Mouse (Mus musculus) layer of hippocampus, postnatal 36 days (tissue): ENCODE results near the gene Hoxa11. TPM values are rescaled to one million over a fixed set of nuclear protein-coding genes. Genes with fewer than 3 reads are reported as not detected.

Experiments
- DNase-seq, 2 experiments: peaks; one replicate each; pipeline ENCODE4 v3.0.0; 2022
- total RNA-seq, 2 experiments: library from RNA; stranded (reverse); gene quantifications; 2 replicates each; pipeline ENCODE4 v1.2.3; 2021

Hoxa11 gene
- total RNA-seq, 2 experiments from 2014 or later = not detected

DNA sequence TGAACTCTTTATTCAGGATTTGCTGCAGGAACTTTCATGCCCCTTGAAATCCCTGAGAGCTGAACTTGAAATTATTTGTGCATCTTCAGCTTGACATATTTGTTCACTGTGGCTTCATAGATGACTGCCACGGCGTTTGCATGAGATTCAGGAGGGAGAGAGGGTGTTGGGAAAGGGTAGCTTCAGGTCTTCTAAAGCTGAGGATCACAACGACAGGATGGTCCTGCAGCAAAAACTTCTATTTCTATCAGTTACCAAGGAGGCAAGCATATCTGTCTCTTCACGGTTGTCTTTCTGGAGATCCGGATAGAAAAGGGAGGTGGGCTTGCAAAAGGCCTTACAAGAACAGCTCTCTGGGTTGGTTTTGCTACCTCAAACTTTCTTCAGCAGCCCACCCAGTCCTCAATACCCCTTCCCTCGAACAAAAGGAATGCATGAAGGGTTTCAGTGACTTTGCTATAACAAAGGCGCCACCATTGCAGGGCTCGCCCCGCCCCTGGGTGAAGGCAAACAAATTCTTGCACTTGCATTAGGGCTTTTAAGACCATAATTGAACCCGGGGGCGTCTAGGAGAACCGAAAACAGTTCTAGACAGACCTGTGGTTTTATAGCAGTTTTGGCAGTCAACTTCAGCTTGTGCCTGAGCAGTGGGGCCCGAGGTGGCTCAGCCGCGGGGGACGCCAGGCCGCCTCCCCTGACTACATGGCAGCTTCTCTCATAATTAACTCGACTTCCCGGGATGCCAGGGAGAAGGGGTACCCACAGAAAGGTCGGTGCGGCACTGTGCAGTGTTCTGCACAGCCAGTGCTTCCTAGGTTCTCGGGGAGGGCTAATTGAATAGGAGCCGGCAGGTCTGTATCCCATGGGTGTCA is 2.4 kb upstream of the Hoxa11 start:
- DNase-seq = no peak

DNA sequence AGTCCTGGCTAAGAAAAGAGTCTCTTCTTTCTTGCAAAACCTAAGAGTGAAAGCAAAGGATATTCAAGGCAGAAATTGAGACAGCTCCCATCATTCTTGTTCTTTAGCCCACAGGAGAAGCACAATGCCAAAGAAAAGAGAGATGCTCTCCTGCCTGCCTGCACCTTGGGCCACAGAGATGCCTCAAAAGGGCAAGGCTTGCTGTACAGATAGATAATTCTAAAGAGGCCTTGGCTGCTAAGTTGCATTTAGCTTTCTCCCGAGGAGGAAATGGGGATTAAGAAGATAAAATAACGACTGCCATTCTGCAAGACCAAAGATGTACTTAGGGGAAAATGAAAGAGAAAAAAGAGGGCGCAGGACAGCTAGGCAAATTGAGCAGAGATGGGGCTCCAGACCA is 1.3 kb upstream of the Hoxa11 start:
- no peak for DNase-seq

DNA sequence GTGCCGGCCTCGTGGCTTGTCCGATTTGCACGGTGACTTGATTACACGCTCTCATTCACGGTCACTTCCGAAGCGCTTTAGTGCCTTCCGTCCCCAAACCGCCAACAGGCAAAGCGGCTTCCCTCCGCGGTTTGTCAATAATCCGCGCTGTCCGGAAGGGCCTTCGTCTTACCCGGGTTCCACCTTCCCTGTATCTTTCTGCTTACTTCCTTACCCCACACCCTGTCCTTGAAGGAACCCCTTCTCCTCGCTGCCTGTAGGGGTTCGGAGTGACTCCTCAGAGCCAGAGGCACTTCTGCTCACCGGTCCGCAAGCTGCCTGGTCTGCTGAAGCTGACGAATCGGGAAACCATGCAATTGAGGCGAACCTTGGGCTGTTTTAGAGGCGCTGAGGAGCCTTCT is 793 bp upstream of the Hoxa11 start:
- DNase-seq = no peak

DNA sequence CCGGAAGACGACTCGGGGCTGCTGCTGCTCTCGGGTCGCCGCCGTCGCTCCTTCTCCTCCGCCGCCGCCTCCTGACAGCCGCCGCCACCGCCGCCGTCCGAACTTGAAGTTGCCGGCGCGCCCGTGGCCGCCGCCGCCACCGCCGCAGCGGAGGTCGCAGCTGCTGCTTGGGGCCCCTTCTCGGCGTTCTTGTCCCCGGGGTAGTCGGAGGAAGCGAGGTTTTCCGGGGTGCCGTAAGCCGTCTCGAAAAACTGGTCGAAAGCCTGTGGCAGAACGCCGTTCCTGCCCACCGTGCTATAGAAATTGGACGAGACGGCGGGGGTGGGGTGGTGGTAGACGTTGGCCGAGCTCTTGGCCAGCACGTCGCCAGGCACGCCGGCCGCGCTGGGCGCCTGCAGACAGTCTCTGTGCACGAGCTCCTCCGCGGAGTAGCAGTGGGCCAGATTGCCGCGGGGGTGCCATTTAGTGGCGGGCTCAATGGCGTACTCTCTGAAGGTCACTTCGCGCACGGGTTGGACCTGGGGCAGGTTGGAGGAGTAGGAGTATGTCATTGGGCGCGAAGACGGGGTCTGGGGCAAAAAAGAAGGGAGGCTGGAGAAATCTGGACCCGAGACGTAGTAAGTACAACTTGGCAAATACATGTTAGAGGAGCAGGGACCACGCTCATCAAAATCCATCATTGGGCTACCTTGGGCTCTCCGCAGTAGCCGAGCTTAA is 412 bp downstream of the Hoxa11 start:
- no peak for DNase-seq

DNA sequence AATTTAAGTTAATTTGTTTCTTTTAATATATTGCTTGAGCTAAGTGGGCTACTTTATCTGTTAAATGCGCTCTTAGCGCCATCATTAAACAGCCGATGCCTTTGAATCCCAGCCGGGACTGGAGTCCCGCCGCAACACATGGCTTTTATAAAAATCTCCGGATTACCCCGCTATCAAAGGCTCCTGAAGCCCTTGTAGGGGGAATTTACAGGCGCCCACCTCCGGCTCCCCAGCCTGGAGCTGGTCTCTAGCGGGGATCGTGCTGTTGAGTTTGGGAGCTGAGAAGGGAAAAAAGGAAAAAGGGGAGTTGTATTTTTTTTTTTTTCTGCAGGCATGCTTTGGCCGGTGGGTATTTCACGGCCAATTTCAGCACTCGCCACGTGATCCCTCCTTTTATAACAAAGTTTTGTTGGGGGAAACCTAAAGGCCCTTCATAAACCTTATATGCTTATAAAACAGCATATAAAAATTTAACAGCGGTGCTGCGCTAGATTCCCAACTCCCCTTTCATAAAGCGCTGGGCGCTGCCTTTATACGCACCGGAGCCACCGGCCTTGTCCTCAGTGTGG is 1.1 kb downstream of the Hoxa11 start:
- no peak for DNase-seq

DNA sequence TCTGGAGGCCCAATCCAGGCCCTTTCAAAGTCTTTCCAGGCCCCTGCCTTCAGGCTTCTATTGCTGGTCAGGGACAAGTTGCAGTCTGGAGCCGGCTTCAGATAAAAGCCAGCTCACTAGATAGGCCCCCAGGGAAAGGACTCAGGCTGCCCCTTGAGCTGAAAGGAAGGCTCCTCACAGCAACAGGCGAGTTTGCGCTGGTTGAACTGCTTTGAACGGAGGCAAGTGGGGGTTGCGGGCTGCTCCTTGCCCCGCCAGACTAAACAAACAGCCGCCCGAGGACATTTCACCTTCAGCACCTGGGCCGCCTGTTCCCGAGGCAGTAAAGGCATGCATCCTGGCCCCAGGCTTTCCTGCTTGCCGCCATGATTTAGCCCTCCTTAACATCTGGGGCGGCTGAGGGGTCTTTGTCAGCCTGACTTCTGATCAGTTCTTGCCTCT is 1.9 kb downstream of the Hoxa11 start:
- no peak for DNase-seq

DNA sequence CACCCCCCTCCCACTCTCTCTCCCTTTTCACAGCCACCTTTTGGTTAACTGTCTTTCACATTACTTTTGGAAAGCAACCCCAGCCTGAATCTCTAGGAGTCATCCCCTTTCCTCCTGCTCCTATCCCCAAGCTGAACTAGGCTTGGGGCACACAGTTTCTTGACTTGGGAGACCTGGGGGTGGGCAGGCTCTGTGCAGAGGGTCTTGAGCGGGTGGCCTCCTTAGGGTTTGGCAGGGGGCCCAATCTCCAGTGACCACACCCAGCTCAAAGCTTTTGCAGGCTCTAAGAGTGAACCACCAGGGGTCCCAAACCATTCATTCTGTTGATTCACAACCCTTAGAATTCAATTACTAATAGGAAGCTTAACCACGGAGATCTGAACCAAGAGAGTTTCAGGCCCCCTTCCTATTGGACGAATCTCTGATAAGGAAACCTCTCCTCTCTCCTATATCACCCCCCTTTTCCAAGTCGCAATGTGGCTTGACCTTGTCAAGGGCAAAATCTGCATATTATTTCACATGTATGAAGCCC is 2.7 kb downstream of the Hoxa11 start:
- no peak for DNase-seq

DNA sequence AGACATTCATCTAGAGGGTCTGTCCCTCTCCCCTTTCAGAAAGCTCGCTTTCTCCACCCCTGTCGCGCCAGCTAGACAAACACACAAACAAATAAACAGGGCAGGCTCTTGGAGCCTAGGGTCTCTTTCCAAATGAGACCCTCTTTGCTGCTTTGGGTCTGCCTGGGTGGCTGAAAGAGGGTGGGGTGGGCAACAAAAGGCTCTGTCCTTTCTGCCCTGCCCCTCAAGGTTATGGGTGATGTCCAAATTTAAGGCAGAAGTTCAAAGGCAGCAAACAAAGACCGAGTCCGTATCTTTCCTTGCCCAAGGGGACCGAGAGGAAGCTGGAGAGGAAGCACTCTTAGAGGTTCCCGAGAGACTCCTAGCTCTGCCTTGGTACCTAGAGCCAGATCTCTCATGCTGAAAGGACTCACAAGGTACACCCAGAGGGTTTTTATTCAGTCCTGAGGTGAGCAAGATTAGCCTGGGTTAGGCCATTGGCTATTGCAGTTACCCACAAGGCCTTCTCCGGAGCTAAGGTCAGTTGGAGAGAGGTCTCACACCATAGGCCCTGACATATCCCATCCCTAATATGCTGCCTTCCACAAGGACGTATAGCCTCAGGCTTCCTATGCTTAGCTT is 4.5 kb downstream of the Hoxa11 start:
- no peak for DNase-seq

DNA sequence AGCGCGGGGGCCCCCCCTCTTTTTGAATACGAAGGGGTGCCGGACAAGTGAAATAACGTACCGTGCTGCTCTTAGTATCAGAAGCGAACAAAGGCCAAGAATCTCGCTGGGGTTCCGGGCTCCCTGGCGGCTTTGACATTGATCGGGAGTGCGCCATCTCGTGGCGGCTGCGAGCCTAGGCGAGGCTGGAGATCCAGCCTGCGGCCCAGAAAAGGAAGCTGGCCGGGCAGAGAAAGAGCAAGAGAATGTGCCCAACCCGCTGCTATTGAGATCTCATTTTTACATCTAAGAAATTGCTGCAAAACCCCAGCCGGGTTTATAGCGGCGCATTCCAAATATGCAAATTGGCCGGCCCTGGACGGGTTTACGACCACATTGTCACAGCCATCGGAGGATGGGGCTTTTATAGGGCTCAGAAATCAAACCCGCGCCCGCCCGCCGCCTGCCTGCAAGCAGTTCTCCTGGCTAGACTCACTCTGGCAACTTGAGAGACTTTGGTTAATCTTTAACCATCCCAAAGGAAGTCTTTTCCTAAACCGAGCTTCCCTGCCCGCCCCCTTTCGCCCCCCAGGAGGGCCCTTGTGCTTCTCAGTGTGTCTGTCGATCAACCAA is 5.1 kb downstream of the Hoxa11 start, which contains the start of gene Hoxa10:
Hoxa10 (minus strand) TSS at position 466 of the 612 bp plus-strand sequence.
- DNase-seq = no peak

DNA sequence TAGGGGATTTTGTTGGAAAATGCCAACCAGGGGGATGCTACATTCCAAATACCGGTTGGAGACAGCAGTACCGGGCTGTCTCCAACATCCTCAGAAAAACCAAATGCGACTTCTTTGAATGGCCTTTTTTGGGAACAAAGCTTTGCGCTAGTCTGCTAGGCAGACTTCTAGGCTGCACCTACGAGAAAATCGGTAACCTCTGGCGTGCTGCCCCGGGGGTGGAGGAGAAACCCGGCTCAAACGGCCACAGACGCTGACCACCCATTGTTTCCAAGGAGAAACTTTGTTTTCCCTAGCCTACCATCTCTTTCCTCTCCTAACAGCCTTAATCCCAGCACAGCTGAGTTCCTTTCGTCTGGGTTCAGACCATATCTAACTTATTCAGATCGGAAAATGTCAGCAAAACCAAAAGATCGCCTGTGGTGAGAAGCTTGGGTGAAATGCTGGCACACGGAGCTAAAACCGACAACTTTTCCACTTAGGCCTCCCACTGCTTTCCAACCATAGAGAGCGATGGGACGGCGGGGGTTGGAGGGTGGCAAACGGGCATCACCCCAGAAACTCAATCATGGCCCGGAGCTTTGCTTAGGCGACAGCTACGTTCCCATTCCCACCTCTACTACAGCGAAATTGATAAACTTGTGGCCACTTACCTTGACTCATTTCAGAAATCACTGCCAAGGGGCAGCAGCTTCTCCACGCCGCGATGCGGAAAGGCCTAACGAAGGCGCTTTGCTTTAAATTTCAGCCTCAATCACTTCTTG is 5.8 kb downstream of the Hoxa11 start:
- DNase-seq = no peak

DNA sequence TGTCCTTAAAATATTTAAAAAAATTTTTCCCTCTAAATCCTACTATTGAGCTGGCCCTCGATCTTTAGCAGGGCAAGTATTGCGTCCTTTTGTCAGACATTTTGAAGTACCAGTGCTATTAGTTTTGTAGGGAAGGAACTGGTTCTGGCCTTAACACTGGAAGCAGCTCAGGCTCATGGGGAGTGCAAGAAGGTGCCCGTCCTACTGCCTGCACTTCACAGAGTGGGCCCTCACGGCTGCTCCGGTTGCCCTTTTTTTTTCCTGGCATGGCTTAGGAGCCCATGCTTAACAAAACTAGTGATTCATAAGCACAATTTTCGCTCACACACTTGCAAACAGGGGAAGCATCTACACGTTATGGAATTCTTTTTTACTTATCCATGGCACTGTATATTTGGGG is 6.6 kb downstream of the Hoxa11 start:
- no peak for DNase-seq

DNA sequence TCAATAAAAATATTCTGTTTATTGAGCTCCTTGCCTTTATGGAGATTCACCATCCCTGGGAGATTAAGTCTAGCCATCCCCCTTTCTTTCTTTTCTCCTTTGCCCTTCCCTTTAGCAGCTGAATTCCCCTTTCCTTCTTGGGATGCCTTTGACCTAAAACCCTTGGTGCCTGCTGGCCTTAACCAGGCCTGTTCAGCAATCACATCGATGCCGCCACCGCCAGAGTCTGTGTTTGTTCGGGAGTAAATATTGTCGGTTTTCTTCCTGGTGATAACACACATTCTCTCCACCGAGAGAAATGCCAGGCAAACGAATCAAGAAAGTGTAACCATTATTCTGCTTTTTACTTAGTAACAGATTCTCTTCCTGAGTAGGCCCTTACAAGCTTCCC is 7.5 kb downstream of the Hoxa11 start:
- no peak for DNase-seq

DNA sequence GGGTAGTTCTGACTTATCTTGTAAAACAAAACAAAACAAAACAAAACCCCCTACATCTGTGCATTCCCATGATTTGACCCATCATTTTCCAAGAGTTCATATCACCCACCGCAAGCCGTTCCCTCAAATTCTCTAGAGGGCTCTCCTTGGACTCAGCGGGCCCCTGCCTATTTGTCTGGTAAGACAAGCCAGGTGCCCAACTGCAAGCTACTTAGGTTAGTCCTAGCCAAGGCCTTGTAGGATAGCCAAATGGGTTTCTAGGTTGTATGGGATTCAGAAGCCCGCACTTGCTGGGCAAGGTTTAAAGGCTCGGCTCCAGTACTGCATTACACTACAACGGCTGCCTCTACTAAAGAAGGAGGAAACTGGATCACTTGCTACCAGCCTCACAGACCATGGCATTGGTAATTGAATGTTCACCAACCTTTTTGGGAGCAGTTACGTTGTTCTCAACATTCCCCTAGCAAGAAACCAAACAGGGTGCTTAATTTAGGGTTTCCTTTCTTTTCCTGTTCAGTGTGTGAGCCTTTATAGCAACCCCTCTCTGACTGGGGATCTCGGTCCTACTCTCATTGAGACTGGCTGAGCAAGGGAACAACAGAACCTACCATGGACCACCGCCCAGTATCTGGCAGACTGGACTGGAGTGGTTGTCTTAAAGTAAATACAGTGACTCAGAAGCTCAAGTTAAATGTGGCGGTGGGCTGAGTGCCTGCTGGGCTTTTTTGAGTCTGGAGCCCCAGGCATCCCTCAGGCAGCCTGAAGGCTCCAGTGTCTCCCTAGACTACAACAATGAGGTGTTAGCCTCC is 8.1 kb downstream of the Hoxa11 start:
- DNase-seq = no peak

DNA sequence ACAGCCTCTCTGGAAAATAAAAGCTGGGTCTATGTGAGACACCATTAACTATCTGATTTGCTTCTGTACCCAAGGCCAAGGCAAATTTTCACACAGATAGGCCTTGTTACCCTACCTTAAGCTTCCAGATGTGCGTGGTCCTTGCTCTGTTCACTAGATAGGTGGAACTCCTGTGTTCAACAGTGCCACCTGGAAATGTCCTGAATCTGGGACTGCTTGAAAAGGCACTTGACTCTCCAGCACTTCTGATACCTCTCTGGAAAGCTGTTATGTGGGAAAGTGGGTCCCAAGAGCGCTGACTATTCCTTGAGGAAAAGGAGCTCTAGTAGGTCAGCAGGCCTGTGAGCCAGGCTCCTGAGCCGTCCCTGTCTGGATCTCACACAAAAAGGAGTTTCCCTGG is 8.8 kb downstream of the Hoxa11 start:
- DNase-seq = no peak

DNA sequence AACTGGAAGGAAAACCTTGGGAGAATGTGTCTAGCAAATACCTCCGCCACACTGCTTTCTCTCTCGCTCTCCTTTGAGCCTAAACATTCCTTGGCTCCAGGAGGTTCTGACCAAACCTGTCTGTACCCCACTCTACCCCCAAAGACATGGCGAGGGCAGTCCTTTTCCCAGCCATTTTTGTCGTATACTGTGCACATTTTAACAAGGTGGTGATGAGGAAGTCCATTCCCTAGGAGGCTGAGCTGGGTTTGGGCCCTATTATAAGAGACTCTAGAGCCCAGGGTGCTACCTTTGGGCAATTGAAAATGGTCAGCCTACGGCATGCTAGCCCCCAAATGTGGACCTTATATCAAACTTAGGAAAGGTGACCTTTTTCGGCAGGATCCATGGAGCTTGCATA is 9.7 kb downstream of the Hoxa11 start:
- DNase-seq = no peak

DNA sequence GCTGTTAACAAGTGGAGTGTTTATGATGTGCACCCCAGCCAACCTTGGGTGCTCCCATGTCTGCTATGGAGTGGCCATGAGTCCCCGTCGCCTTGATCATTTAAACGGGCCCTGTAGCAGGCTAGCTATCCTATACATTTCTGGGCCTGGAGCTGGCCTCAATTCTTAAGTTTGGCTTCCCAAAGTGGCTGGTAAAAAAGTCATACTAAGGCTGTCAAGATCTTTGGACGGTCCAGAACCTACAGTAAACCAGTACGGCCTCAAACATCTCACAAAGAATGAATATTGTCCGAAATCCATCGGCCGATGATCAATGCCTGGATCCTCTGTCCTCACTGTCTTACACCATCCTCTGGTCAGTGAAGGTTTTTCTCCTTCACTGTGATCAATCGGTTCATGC is 10.3 kb downstream of the Hoxa11 start:
- DNase-seq = no peak

DNA sequence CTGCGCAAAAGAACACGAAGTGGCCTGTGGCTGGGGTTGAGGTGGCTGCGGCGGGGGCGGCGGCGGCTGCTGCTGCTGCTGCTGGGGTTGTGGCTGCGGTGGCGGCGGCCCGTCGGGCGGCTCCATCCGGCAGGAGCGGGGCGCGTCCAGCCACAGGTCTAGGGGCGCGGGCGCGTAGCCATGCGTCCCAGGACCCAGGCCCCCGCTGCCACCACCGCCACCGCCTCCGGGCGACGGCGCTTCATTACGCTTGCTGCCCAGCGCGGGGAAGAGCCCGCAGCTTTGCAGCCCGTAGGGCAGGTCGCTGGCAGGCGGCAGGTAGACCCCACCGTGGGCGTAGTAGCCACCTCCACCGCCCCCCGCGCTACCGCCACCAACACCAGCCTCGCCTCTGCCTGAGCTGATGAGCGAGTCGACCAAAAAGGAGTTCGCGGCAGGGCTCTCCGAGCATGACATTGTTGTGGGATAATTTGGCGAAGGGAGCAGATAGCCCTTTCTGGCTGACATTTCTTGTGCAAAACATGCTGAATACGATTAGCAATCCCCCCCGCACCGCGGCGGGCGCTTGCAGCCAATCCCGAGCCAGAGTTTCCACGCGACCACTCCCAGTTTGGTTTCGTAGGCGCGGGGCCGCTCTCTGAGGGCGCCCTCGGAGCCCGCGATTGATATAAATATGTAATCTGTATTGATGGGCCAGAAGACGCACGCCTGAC is 11.0 kb downstream of the Hoxa11 start:
- DNase-seq = no peak

DNA sequence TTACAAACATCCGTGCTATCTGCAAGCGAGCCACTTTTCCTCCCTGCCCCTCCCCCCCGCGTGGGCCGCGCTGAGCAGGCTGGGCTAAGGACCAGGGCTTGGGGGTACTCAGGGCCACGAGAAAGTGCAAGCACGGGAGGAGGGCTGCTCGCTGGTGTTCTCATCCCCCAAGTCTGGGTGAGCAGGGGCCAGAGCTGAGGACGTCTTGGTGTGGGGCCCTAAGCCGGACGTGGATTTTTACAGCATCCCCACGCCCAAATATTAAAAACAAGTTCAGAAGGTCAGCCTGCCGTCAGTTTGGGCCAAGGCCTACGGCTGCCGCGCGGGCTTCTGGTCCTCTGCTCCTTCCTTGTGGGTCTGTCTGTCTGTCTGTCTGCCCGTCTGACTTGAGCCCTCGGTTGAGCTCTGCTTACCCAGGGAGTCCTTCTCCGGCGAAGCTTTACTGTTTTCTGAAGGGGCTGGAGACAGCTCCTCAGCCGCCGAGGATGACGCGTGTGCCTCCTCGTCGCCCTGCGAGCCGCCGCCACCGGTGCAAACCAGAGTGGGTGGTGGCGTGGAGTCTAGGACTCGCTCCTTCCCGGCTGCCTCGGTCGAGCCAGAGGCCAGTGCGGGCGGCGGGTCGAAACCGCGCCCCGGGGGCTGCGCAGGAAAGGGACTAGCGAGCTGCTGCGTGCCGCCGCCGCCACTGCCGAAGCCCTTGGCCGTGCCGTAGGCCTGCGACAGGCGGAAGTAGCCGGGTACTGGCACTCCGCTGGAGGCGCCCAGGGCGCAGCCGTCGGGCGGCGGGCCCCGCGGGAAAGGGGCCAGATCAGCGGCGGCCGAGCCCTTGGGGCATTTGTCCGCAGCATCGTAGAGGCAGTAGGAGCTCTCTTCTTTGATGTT is 11.8 kb downstream of the Hoxa11 start:
- DNase-seq = no peak

DNA sequence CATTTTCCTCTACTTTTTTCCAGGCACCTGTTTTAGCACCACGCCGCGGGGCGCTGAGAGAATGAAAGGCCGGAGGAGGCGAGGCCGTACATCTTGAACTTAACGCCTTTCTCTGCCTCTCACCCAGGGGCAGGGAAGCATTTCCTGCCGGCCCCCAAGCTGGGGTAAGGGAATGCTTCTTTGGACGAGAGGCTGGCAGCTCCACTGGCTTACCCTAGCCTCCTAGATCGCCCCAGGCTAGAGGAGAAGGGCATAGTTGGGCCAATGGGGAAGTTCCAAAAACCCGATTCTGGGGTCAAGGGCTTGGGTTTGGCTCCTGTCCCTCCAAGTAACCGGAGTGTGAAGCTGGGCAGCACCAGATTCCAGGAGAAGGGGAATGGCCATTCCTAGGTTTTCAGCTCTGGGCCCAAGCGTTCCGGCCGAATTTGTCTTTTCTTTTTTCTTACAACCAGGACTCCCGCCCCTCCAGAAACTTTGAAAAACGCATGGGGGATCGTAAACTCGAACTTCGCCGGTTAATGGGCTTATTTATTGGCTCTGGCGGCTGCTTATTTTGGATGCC is 12.5 kb downstream of the Hoxa11 start:
- DNase-seq = no peak
